Mouse (Mus musculus) embryonic fibroblast, embryonic 13.5 days (primary cell): Measurements from ENCODE around the gene Tomm22.
"Not testable (repeated sequence)": the region's sequence is repeated elsewhere in the genome, so short reads cannot be mapped to it uniquely, and the experiment has no call there.

Source experiments
- CTCF ChIP-seq: IDR thresholded peaks from 2 replicates; pipeline ENCODE4 v1.5.1; 2011; ENCODE audit warnings: mild to moderate bottlenecking, control low read depth, low read length, moderate library complexity, borderline replicate concordance; ENCODE audit not compliant: insufficient read depth
- POLR2A ChIP-seq: IDR thresholded peaks from 2 replicates; pipeline ENCODE4 v1.6.1; 2011; ENCODE audit warnings: low read depth, mild to moderate bottlenecking, control low read depth, low read length, moderate library complexity

GRCm38 (mm10) chr15:79671828-79672348, 1.2 kb downstream of the Tomm22 start:
- not testable (repeated sequence) for TF ChIP-seq CTCF, POLR2A
